Mouse (Mus musculus): ENCODE results near the gene Ppfibp1. TPM values are rescaled to one million over a fixed set of nuclear protein-coding genes. Genes with fewer than 3 reads are reported as not detected.
A peak's percentile ranks its signal among the peaks of the same experiment; 100 is the strongest.

Gene Ppfibp1
- total and polyA plus RNA-seq, 3 experiments = 23.4 to 28.2 (median 28.2) TPM

DNA sequence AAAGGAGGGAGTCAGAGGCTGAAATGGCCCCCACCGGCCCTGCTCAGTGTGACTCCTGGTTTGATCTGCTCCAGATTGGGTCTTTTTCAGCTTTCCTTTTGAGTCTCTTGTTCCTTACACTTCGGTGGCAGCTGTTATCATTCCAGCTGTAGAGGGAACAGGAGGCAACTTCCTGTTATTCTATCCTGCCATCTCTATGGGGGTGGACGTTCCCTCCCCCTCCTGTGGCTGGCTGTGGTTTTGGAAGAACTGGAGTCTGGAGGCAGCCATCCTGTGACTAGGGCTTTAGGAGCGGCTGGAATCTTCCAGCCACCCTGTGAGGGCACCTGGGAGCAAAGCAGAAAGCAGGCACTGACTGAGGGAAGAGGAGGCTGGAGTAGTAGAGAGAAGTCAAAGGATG is 3.4 kb upstream of the Ppfibp1 start:
- H3K36me3 ChIP-seq (replicated peaks in 1 of 2; ENCODE audit: control insufficient read depth in 1 of 2, insufficient read depth in 1 of 2, low read length in 1 of 2) = no peaks in the 10 kb centered on the region
- no peak overlapping the region for H3K4me3 ChIP-seq (replicated peaks in 1 of 3; ENCODE audit: low read depth in 2 of 3, low read length in 2 of 3, poor library complexity in 1 of 3)
- no peaks in the 10 kb centered on the region for H3K27me3 ChIP-seq (replicated peaks)
- dilution Hi-C loops (cut with MboI; ENCODE audit: extremely low pct_ligation_motif_present, extremely low pct_unique_long_range_greater_than_20kb, low sequenced_read_pairs) (no loop called here), in situ Hi-C loops (cut with MboI; ENCODE audit: low pct_ligation_motif_present, low pct_unique_long_range_greater_than_20kb, low sequenced_read_pairs) (no loop called here)
- H3K4me1 ChIP-seq (ENCODE audit: control insufficient read depth in 1 of 2, insufficient read depth in 2 of 2) = peaks cover 2 to 14% of the 10 kb centered on the region in 2 experiments; a peak in 2 of 4 replicates
- no peak overlapping the region for H3K4me2 ChIP-seq (ENCODE audit: insufficient read depth, low read depth, poor library complexity, severe bottlenecking)
- H3K27ac ChIP-seq (ENCODE audit: insufficient read depth, low read depth) = no peak overlapping the region
- TF ChIP-seq ETS1 (conservative IDR thresholded peaks at IDR 0.05; ENCODE audit: low read depth, low read length) = no peak
- no peaks in the 10 kb centered on the region for H3K9me3 ChIP-seq (replicated peaks; ENCODE audit: low read length)
- no peak overlapping the region for H3K9ac ChIP-seq (ENCODE audit: insufficient read depth, low read depth)
- H3K79me2 ChIP-seq (replicated peaks; ENCODE audit: control insufficient read depth, extremely low read depth, insufficient read depth, poor library complexity, severe bottlenecking) = no peaks in the 10 kb centered on the region
- no peak for DNase-seq (ENCODE audit: extremely low read depth)

DNA sequence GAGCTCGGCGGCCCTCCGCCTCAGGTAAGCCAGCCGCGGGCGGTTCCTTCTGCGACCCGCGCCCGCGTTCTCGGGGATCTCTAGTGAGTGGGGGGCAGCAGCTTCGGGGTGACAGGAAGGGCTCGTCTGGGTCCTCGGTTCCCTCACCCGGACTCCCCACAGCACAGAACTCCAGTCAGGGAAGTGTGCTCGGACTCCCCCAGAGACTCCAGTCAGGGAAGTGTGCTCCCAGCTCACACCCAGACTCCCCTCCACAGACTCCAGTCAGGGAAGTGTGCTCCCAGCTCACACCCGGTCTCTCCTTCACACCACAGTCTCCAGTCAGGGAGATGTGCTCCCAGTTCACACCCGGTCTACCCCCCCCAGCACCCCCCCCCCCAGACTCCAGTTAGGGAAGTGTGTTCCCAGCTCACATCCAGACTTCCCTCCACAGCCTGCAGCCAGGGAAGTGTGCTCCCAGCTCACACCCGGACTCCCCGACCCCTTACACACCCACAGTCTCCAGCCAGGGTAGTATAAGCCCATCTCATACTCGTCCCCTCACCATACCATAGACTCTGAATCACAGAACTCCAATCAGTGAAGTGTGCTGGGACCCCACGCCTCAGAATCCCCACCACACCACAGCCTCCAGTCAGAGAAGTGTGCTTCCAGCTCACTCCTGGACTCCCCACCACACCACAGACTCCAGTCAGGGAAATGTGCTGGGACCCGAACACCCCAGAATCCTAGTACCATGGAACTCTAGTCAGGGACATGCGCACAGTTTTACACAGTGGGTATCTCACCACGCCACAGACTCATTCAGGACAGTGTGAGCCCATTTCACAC is 588 bp downstream of the Ppfibp1 start:
- Histone ChIP-seq H3K79me2 (replicated peaks; ENCODE audit: control insufficient read depth, extremely low read depth, insufficient read depth, poor library complexity, severe bottlenecking) (no peaks in the 10 kb centered on the region; the same call in 1 of the 2 replicates), H3K4me1 (ENCODE audit: control insufficient read depth in 1 of 2, insufficient read depth in 2 of 2) (peaks cover 6 to 47% of the 10 kb centered on the region in 2 experiments; a peak in 3 of 4 replicates), H3K4me2 (ENCODE audit: insufficient read depth, low read depth, poor library complexity, severe bottlenecking) (peak overlapping the region; percentile 67), H3K27me3 (replicated peaks) (no peaks in the 10 kb centered on the region), H3K36me3 (replicated peaks in 1 of 2; ENCODE audit: control insufficient read depth in 1 of 2, insufficient read depth in 1 of 2, low read length in 1 of 2) (no peaks in the 10 kb centered on the region), H3K9ac (ENCODE audit: insufficient read depth, low read depth) (peak overlapping the region; percentile 77), H3K27ac (ENCODE audit: insufficient read depth, low read depth) (no peak overlapping the region), H3K9me3 (replicated peaks; ENCODE audit: low read length) (no peaks in the 10 kb centered on the region), H3K4me3 (replicated peaks in 1 of 3; ENCODE audit: low read depth in 2 of 3, low read length in 2 of 3, poor library complexity in 1 of 3) (peak overlapping the region; percentile 79 to 84 (median 83))
- no peak for DNase-seq (ENCODE audit: extremely low read depth)
- dilution Hi-C loops (cut with MboI; ENCODE audit: extremely low pct_ligation_motif_present, extremely low pct_unique_long_range_greater_than_20kb, low sequenced_read_pairs) = no loop called here
- TF ChIP-seq USF1 (IDR thresholded peaks at IDR 0.05; ENCODE audit: low read depth, low read length) (no peak), MAX (IDR thresholded peaks at IDR 0.05; ENCODE audit: low read length) (no peak), ZC3H11A (IDR thresholded peaks at IDR 0.05; ENCODE audit: low read depth, low read length) (no peak), POLR2A (IDR thresholded peaks at IDR 0.05; ENCODE audit: low read depth, low read length) (no peak), JUN (IDR thresholded peaks at IDR 0.05; ENCODE audit: insufficient read depth, low read depth, low read length) (no peak), NRF1 (IDR thresholded peaks at IDR 0.05; ENCODE audit: low read depth, low read length) (no peak), SMC3 (IDR thresholded peaks at IDR 0.05; ENCODE audit: low read depth, low read length) (no peak), ZNF384 (IDR thresholded peaks at IDR 0.05; ENCODE audit: low read depth, low read length) (no peak), BHLHE40 (IDR thresholded peaks at IDR 0.05; ENCODE audit: low read depth, low read length) (no peak), HCFC1 (IDR thresholded peaks at IDR 0.05; ENCODE audit: low read depth, low read length) (no peak), JUND (conservative IDR thresholded peaks at IDR 0.05; ENCODE audit: low read depth, low read length) (no peak)
- in situ Hi-C loops (cut with MboI; ENCODE audit: low pct_ligation_motif_present, low pct_unique_long_range_greater_than_20kb, low sequenced_read_pairs) = no loop called here

DNA sequence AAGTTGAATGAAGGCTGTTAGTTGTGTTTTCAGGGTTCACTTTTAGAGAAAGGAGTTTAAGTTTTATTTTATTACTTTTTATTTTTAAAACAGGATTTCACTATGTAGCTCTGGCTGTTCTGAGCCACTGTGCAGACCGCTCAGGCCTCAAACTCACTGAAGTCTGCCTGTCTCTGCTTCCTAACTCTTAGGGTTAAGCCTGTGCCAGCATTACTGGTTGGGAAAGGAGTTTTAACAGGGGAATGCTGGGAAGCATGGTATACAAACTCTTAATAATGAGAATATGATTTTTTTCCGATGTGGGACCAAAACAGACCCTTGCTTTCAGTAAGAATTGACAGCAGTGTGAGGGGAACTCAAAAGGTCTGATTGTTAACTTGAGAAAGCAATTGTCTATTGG is 1.9 kb downstream of the Ppfibp1 start:
- Histone ChIP-seq H3K27ac (ENCODE audit: insufficient read depth, low read depth) (no peak overlapping the region), H3K9ac (ENCODE audit: insufficient read depth, low read depth) (no peak overlapping the region; the same call in 1 of the 2 replicates), H3K9me3 (replicated peaks; ENCODE audit: low read length) (no peaks in the 10 kb centered on the region), H3K4me2 (ENCODE audit: insufficient read depth, low read depth, poor library complexity, severe bottlenecking) (peak overlapping the region; percentile 46), H3K4me1 (ENCODE audit: control insufficient read depth in 1 of 2, insufficient read depth in 2 of 2) (peaks cover 10 to 55% of the 10 kb centered on the region in 2 experiments; a peak in 3 of 4 replicates), H3K27me3 (replicated peaks) (no peaks in the 10 kb centered on the region), H3K79me2 (replicated peaks; ENCODE audit: control insufficient read depth, extremely low read depth, insufficient read depth, poor library complexity, severe bottlenecking) (no peaks in the 10 kb centered on the region; the same call in 1 of the 2 replicates), H3K4me3 (replicated peaks in 1 of 3; ENCODE audit: low read depth in 2 of 3, low read length in 2 of 3, poor library complexity in 1 of 3) (peak overlapping the region in 1 of 3 experiments; percentile 84), H3K36me3 (replicated peaks in 1 of 2; ENCODE audit: control insufficient read depth in 1 of 2, insufficient read depth in 1 of 2, low read length in 1 of 2) (no peaks in the 10 kb centered on the region)
- dilution Hi-C loops (cut with MboI; ENCODE audit: extremely low pct_ligation_motif_present, extremely low pct_unique_long_range_greater_than_20kb, low sequenced_read_pairs) = no loop called here
- TF ChIP-seq CHD2 (IDR thresholded peaks at IDR 0.05; ENCODE audit: low read length) = no peak
- TF ChIP-seq ETS1 (conservative IDR thresholded peaks at IDR 0.05; ENCODE audit: low read depth, low read length) = no peak
- TF ChIP-seq MAZ (IDR thresholded peaks at IDR 0.05; ENCODE audit: low read depth, low read length) = no peak
- TF ChIP-seq CHD1 (IDR thresholded peaks at IDR 0.05; ENCODE audit: low read depth, low read length) = no peak
- TF ChIP-seq ZNF384 (IDR thresholded peaks at IDR 0.05; ENCODE audit: low read depth, low read length) = no peak
- no peak for TF ChIP-seq NRF1 (IDR thresholded peaks at IDR 0.05; ENCODE audit: low read depth, low read length)
- no peak for TF ChIP-seq CTCF (conservative IDR thresholded peaks at IDR 0.05 in 1 of 2, IDR thresholded peaks at IDR 0.05 in 1 of 2; ENCODE audit: low read depth in 2 of 2, low read length in 2 of 2)
- no peak for TF ChIP-seq SMC3 (IDR thresholded peaks at IDR 0.05; ENCODE audit: low read depth, low read length)
- TF ChIP-seq POLR2AphosphoS2 (IDR thresholded peaks at IDR 0.05; ENCODE audit: low read depth, low read length) = no peak
- no peak for TF ChIP-seq USF1 (IDR thresholded peaks at IDR 0.05; ENCODE audit: low read depth, low read length)
- no peak for TF ChIP-seq ZC3H11A (IDR thresholded peaks at IDR 0.05; ENCODE audit: low read depth, low read length)
- no peak for TF ChIP-seq HCFC1 (IDR thresholded peaks at IDR 0.05; ENCODE audit: low read depth, low read length)
- no peak for TF ChIP-seq IRF4 (IDR thresholded peaks at IDR 0.05; ENCODE audit: low read depth, low read length)
- no peak for TF ChIP-seq RAD21 (IDR thresholded peaks at IDR 0.05; ENCODE audit: low read depth, low read length)
- no peak for TF ChIP-seq POLR2A (IDR thresholded peaks at IDR 0.05; ENCODE audit: low read depth, low read length)
- no peak for TF ChIP-seq E2F4 (IDR thresholded peaks at IDR 0.05; ENCODE audit: insufficient replicate concordance, low read depth, low read length)
- TF ChIP-seq JUND (conservative IDR thresholded peaks at IDR 0.05; ENCODE audit: low read depth, low read length) = no peak
- in situ Hi-C loops (cut with MboI; ENCODE audit: low pct_ligation_motif_present, low pct_unique_long_range_greater_than_20kb, low sequenced_read_pairs) = no loop called here
- DNase-seq (ENCODE audit: extremely low read depth) = no peak
